Mouse (Mus musculus): ENCODE results near the gene Cd34. TPM values are rescaled to one million over a fixed set of nuclear protein-coding genes. Genes with fewer than 3 reads are reported as not detected.

Gene Cd34
- polyA plus RNA-seq, 1 experiment from 2014 or later, result 212 TPM

- 57% methylated on average over 5 of the region's 5 CpGs for WGBS
- no peak overlapping the region for H3K4me3 ChIP-seq (ENCODE audit: low read length)
- no peaks in the 10 kb centered on the region for H3K9me3 ChIP-seq (ENCODE audit: control insufficient read depth, low read length)
- H3K27ac ChIP-seq (ENCODE audit: low read length), result no peak overlapping the region
- H3K4me2 ChIP-seq (ENCODE audit: low read depth, low read length), result no peak overlapping the region
- ATAC-seq (ENCODE audit: low read depth), result no peak
- no peaks in the 10 kb centered on the region for H3K36me3 ChIP-seq (ENCODE audit: control insufficient read depth, insufficient read depth, low read length)
- no peaks in the 10 kb centered on the region for H3K4me1 ChIP-seq (replicated peaks; ENCODE audit: control insufficient read depth, insufficient read depth, low read length)
- H3K9ac ChIP-seq (ENCODE audit: low read length), result no peak overlapping the region
- H3K27me3 ChIP-seq (ENCODE audit: control insufficient read depth, insufficient read depth, low read depth, low read length), result no peaks in the 10 kb centered on the region
Measured at GRCm38 (mm10) chr1:194992589-194993317, 54.1 kb downstream of the Cd34 start.

GRCm38 (mm10) chr1:194993409-194993988, 54.9 kb downstream of the Cd34 start:
- Histone ChIP-seq H3K4me1 (replicated peaks; ENCODE audit: control insufficient read depth, insufficient read depth, low read length) (no peaks in the 10 kb centered on the region), H3K27me3 (ENCODE audit: control insufficient read depth, insufficient read depth, low read depth, low read length) (no peaks in the 10 kb centered on the region), H3K9ac (ENCODE audit: low read length) (no peak overlapping the region), H3K4me3 (ENCODE audit: low read length) (no peak overlapping the region), H3K36me3 (ENCODE audit: control insufficient read depth, insufficient read depth, low read length) (no peaks in the 10 kb centered on the region), H3K4me2 (ENCODE audit: low read depth, low read length) (no peak overlapping the region), H3K9me3 (ENCODE audit: control insufficient read depth, low read length) (no peaks in the 10 kb centered on the region), H3K27ac (ENCODE audit: low read length) (no peak overlapping the region)
- no peak for ATAC-seq (ENCODE audit: low read depth)
- 68% methylated on average over 1 of the region's 1 CpGs for whole genome bisulfite sequencing

- H3K4me2 ChIP-seq (ENCODE audit: low read depth, low read length), result no peak overlapping the region
- WGBS, result 67% methylated on average over 5 of the region's 5 CpGs
- no peaks in the 10 kb centered on the region for H3K9me3 ChIP-seq (ENCODE audit: control insufficient read depth, low read length)
- H3K4me1 ChIP-seq (replicated peaks; ENCODE audit: control insufficient read depth, insufficient read depth, low read length), result no peaks in the 10 kb centered on the region
- no peak overlapping the region for H3K4me3 ChIP-seq (ENCODE audit: low read length)
- no peak for ATAC-seq (ENCODE audit: low read depth)
- H3K9ac ChIP-seq (ENCODE audit: low read length), result no peak overlapping the region
- H3K36me3 ChIP-seq (ENCODE audit: control insufficient read depth, insufficient read depth, low read length), result no peaks in the 10 kb centered on the region
- H3K27ac ChIP-seq (ENCODE audit: low read length), result no peak overlapping the region
- H3K27me3 ChIP-seq (ENCODE audit: control insufficient read depth, insufficient read depth, low read depth, low read length), result no peaks in the 10 kb centered on the region
Measured at GRCm38 (mm10) chr1:194994262-194994661, 55.6 kb downstream of the Cd34 start.

- H3K27me3 ChIP-seq (ENCODE audit: control insufficient read depth, insufficient read depth, low read depth, low read length), result no peaks in the 10 kb centered on the region
- no peak overlapping the region for H3K4me2 ChIP-seq (ENCODE audit: low read depth, low read length)
- ATAC-seq (ENCODE audit: low read depth), result no peak
- WGBS, result 62% methylated on average over 2 of the region's 2 CpGs
- no peaks in the 10 kb centered on the region for H3K36me3 ChIP-seq (ENCODE audit: control insufficient read depth, insufficient read depth, low read length)
- no peak overlapping the region for H3K27ac ChIP-seq (ENCODE audit: low read length)
- no peak overlapping the region for H3K9ac ChIP-seq (ENCODE audit: low read length)
- H3K4me3 ChIP-seq (ENCODE audit: low read length), result no peak overlapping the region
- no peaks in the 10 kb centered on the region for H3K4me1 ChIP-seq (replicated peaks; ENCODE audit: control insufficient read depth, insufficient read depth, low read length)
- no peaks in the 10 kb centered on the region for H3K9me3 ChIP-seq (ENCODE audit: control insufficient read depth, low read length)
Measured at GRCm38 (mm10) chr1:194995196-194995595, 56.6 kb downstream of the Cd34 start.

GRCm38 (mm10) chr1:194998396-194998795, 59.8 kb downstream of the Cd34 start:
- Histone ChIP-seq H3K4me1 (replicated peaks; ENCODE audit: control insufficient read depth, insufficient read depth, low read length) (no peaks in the 10 kb centered on the region), H3K9me3 (ENCODE audit: control insufficient read depth, low read length) (no peaks in the 10 kb centered on the region), H3K4me2 (ENCODE audit: low read depth, low read length) (no peak overlapping the region), H3K27me3 (ENCODE audit: control insufficient read depth, insufficient read depth, low read depth, low read length) (no peaks in the 10 kb centered on the region), H3K36me3 (ENCODE audit: control insufficient read depth, insufficient read depth, low read length) (no peaks in the 10 kb centered on the region), H3K4me3 (ENCODE audit: low read length) (no peak overlapping the region), H3K9ac (ENCODE audit: low read length) (no peak overlapping the region), H3K27ac (ENCODE audit: low read length) (no peak overlapping the region)
- WGBS, result 68% methylated on average over 1 of the region's 1 CpGs
- no peak for ATAC-seq (ENCODE audit: low read depth)

GRCm38 (mm10) chr1:195003328-195003727, 64.7 kb downstream of the Cd34 start:
- Histone ChIP-seq H3K36me3 (ENCODE audit: control insufficient read depth, insufficient read depth, low read length) (no peaks in the 10 kb centered on the region), H3K9ac (ENCODE audit: low read length) (no peak overlapping the region), H3K27me3 (ENCODE audit: control insufficient read depth, insufficient read depth, low read depth, low read length) (no peaks in the 10 kb centered on the region), H3K4me2 (ENCODE audit: low read depth, low read length) (no peak overlapping the region), H3K4me3 (ENCODE audit: low read length) (no peak overlapping the region), H3K4me1 (replicated peaks; ENCODE audit: control insufficient read depth, insufficient read depth, low read length) (no peaks in the 10 kb centered on the region), H3K9me3 (ENCODE audit: control insufficient read depth, low read length) (no peaks in the 10 kb centered on the region), H3K27ac (ENCODE audit: low read length) (no peak overlapping the region)
- no peak for ATAC-seq (ENCODE audit: low read depth)
- 80% methylated on average over 4 of the region's 4 CpGs for WGBS

- WGBS, result 59% methylated on average over 1 of the region's 1 CpGs
- Histone ChIP-seq H3K4me1 (replicated peaks; ENCODE audit: control insufficient read depth, insufficient read depth, low read length) (no peaks in the 10 kb centered on the region), H3K27me3 (ENCODE audit: control insufficient read depth, insufficient read depth, low read depth, low read length) (no peaks in the 10 kb centered on the region), H3K4me2 (ENCODE audit: low read depth, low read length) (no peak overlapping the region), H3K27ac (ENCODE audit: low read length) (no peak overlapping the region), H3K36me3 (ENCODE audit: control insufficient read depth, insufficient read depth, low read length) (no peaks in the 10 kb centered on the region), H3K4me3 (ENCODE audit: low read length) (no peak overlapping the region), H3K9me3 (ENCODE audit: control insufficient read depth, low read length) (no peaks in the 10 kb centered on the region), H3K9ac (ENCODE audit: low read length) (no peak overlapping the region)
- no peak for ATAC-seq (ENCODE audit: low read depth)
Measured at GRCm38 (mm10) chr1:195004194-195004593, 65.6 kb downstream of the Cd34 start.

GRCm38 (mm10) chr1:195006267-195006666, 67.6 kb downstream of the Cd34 start:
- Histone ChIP-seq H3K27ac (ENCODE audit: low read length) (no peak overlapping the region), H3K36me3 (ENCODE audit: control insufficient read depth, insufficient read depth, low read length) (no peaks in the 10 kb centered on the region), H3K4me1 (replicated peaks; ENCODE audit: control insufficient read depth, insufficient read depth, low read length) (no peaks in the 10 kb centered on the region), H3K9me3 (ENCODE audit: control insufficient read depth, low read length) (no peaks in the 10 kb centered on the region), H3K4me2 (ENCODE audit: low read depth, low read length) (no peak overlapping the region), H3K9ac (ENCODE audit: low read length) (no peak overlapping the region), H3K27me3 (ENCODE audit: control insufficient read depth, insufficient read depth, low read depth, low read length) (no peaks in the 10 kb centered on the region), H3K4me3 (ENCODE audit: low read length) (no peak overlapping the region)
- ATAC-seq (ENCODE audit: low read depth), result no peak
